Mouse (Mus musculus) cerebellum, adult 8-10 months (tissue): ENCODE results near the gene Gm428.
"Not testable (repeated sequence)": the region's sequence is repeated elsewhere in the genome, so short reads cannot be mapped to it uniquely, and the experiment has no call there.

Experiments
- DNase-seq: peaks from one replicate; pipeline ENCODE4 v3.0.0; 2022

The Gm428 gene

DNA sequence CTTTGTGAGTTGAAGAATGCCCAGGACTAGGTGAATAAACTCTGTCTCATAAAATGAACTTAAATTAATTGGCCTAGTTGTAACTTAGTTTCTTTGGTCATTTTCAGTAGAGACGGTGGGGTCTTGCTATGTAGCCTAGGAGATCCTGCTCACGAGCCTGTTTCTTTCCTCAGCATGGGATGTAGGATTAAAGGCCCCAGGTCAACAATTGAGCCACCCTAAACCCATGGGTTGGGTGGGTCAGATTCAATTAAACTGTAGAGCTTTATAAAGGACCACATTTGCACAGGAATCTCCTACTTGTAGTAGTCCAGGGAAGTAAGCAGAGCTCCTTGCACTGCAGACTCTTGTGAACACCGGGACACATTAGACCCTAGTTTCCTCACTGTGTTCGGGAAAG, at the start of gene Gm428:
Gm428 (plus strand) TSS at position 301 of the 400 bp plus-strand sequence.
- not testable (repeated sequence) for DNase-seq

DNA sequence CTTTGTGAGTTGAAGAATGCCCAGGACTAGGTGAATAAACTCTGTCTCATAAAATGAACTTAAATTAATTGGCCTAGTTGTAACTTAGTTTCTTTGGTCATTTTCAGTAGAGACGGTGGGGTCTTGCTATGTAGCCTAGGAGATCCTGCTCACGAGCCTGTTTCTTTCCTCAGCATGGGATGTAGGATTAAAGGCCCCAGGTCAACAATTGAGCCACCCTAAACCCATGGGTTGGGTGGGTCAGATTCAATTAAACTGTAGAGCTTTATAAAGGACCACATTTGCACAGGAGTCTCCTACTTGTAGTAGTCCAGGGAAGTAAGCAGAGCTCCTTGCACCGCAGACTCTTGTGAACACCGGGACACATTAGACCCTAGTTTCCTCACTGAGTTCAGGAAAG, 45.5 kb upstream of the Gm428 start, which contains the start of gene Gm11236:
Gm11236 (plus strand) TSS at position 301 of the 400 bp plus-strand sequence.
- not testable (repeated sequence) for DNase-seq

DNA sequence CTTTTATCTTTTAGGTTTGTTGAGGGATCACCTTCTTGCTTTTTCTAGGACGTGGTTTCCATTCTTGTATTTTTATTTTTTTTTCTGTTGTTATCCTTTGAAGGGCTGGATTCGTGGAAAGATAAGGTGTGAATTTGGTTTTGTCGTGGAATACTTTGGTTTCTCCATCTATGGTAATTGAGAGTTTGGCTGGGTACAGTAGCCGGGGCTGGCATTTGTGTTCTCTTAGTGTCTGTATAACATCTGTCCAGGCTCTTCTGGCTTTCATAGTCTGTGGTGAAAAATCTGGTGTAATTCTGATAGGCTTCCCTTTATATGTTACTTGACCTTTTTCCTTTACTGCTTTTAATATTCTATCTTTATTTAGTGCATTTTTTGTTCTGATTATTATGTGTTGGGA, 21.5 kb upstream of the Gm428 start:
- not testable (repeated sequence) for DNase-seq

DNA sequence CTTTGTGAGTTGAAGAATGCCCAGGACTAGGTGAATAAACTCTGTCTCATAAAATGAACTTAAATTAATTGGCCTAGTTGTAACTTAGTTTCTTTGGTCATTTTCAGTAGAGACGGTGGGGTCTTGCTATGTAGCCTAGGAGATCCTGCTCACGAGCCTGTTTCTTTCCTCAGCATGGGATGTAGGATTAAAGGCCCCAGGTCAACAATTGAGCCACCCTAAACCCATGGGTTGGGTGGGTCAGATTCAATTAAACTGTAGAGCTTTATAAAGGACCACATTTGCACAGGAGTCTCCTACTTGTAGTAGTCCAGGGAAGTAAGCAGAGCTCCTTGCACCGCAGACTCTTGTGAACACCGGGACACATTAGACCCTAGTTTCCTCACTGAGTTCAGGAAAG, 15.3 kb upstream of the Gm428 start, which contains the start of gene Gm11239:
Gm11239 (plus strand) TSS at position 301 of the 400 bp plus-strand sequence.
- DNase-seq, result not testable (repeated sequence)

DNA sequence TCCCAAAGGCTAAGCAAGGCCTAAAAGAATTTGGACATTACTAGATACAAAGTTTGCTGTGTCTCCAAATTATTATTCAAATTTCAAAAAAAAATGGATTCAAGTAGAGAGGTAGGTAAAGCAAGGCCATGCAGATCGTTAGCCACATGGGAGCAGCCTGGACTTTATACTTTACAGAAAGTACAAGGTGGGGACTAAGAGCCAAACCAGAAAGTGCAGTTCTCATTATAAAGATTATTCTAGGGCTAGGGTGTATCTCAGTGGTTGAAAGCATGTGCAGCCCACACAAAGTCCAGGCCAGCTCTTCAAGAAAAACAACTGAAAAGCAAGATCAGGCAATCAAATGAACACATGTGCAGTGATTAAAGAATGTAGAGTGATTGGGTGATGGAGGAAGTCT, 35.4 kb downstream of the Gm428 start:
- DNase-seq, result no peak

DNA sequence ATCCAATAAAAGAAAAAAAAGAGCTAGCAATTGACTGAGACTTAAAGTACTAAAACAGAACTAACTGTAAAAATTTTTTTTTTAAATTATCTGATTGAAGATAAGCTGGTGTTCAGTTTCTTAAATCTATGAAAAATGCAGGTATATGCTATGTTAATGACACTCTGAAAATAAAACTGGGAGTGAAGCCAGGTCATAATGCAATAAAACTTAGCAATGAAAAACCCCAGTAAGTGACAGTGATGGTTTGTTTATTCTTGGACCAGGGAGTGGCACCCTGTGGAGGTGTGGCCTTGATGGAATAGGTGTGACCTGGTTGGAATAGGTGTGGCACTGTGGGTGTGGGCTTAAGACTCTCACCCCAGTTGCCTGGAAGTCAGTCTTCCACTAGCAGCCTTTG, 36.5 kb downstream of the Gm428 start:
- DNase-seq, result no peak
